In genomic region chr12:24696500-24697483, GRCm38 (mm10) we compare ENCODE assay signal across 8 mouse cellular contexts. TPM values are rescaled to one million over a fixed set of nuclear protein-coding genes. Genes with fewer than 3 reads are reported as not detected.
A peak's percentile ranks its signal among the peaks of the same experiment; 100 is the strongest.
DNase-seq lines count a peak whose midpoint lies in the region; ATAC-seq and TF ChIP-seq lines count a peak whose summit lies in the region.

No protein-coding gene starts in this region.

- peak; percentile 90 for TF ChIP-seq CTCF in gastrocnemius, adult 2 months (IDR thresholded peaks at IDR 0.05)

- no peaks in the 10 kb centered on the region for H3K9me3 ChIP-seq in hindbrain, embryonic 16.5 days (ENCODE audit: control insufficient read depth, low read length)

- H3K4me2 ChIP-seq in hindbrain, embryonic 16.5 days (ENCODE audit: low read length) = peak overlapping the region; percentile 46

- peak; percentile 95 for ATAC-seq in hindbrain, embryonic 16.5 days
- ATAC-seq in megakaryocyte, adult 5-6 weeks (ENCODE audit: poor library complexity, severe bottlenecking) = peak; percentile 96

- 38% methylated on average over 16 of the region's 16 CpGs for WGBS in hindbrain, embryonic 16.5 days

- intact Hi-C loops in gastrocnemius, adult 2 months (cut with DNase I) = loop anchor here (1.0 to 2.0 kb wide), 3 partner anchors 21 to 226 kb away; no protein-coding TSS in a partner anchor

- H3K27ac ChIP-seq in gastrocnemius, adult 2 months = no peak overlapping the region
- no peak overlapping the region for H3K27ac ChIP-seq in hindbrain, embryonic 16.5 days (ENCODE audit: low read depth, low read length)

- no peaks in the 10 kb centered on the region for H3K36me3 ChIP-seq in hindbrain, embryonic 16.5 days (ENCODE audit: control insufficient read depth, insufficient read depth, low read length)

- peak overlapping the region; percentile 48; the same call in 1 of the 2 replicates for H3K9ac ChIP-seq in hindbrain, embryonic 16.5 days (ENCODE audit: low read depth, low read length)

- H3K27me3 ChIP-seq in hindbrain, embryonic 16.5 days (replicated peaks; ENCODE audit: control insufficient read depth, insufficient read depth, low read length) = no peaks in the 10 kb centered on the region

- peak; percentile 67 for DNase-seq in T-cell, adult 2 months (ENCODE audit: low spot score)
- DNase-seq in cerebellum, postnatal 36 days = peak; percentile 78 to 81
- DNase-seq in gastrocnemius, adult 2 months = peak; percentile 86
- DNase-seq in left cerebral cortex, adult 11 months (ENCODE audit: low spot score) = peak; percentile 67
- peak; percentile 77 for DNase-seq in right cerebral cortex, adult 18-20 months
- peak; percentile 70 for DNase-seq in urinary bladder, adult 2 months (ENCODE audit: low spot score)

- no peaks in the 10 kb centered on the region for H3K4me1 ChIP-seq in hindbrain, embryonic 16.5 days (ENCODE audit: control insufficient read depth, insufficient read depth, low read depth, low read length)

- H3K4me3 ChIP-seq in gastrocnemius, adult 2 months = no peak overlapping the region
- H3K4me3 ChIP-seq in hindbrain, embryonic 16.5 days (ENCODE audit: low read length) = no peak overlapping the region

RNA-seq across cellular contexts. Expression of gene Rrm2, which starts 11.2 kb away (rescaled TPM):
- total RNA-seq in gastrocnemius, adult 2 months (2021) = 1 to 10 TPM in 1 of 2 experiments, under 1 TPM in 1; 0.89 to 1.1 TPM
- 54.2 and 66.2 TPM in 2 replicates for polyA plus RNA-seq in hindbrain, embryonic 16.5 days (2015; fragmentation: Nextera tagmentation; extraction: Ambion mirVana)
- total RNA-seq in megakaryocyte, adult 5-6 weeks (2015) = 157 TPM in 2 replicates
- 134 and 135 TPM in 2 replicates for total RNA-seq in megakaryocyte, adult 5-6 weeks (2017)
- 3.9 and 4.0 TPM in 2 replicates for polyA plus RNA-seq in urinary bladder, adult 2 months (2012; rRNA removed)

RNA-seq across cellular contexts. Expression of gene Cys1, which starts 15.2 kb away (rescaled TPM):
- total RNA-seq in gastrocnemius, adult 2 months (2021) = 1 to 10 TPM; 1.8 to 2.7 TPM
- polyA plus RNA-seq in hindbrain, embryonic 16.5 days (2015; fragmentation: Nextera tagmentation; extraction: Ambion mirVana) = 1.5 and 1.6 TPM in 2 replicates
- not detected in 2 replicates for total RNA-seq in megakaryocyte, adult 5-6 weeks (2015)
- total RNA-seq in megakaryocyte, adult 5-6 weeks (2017) = not detected in 2 replicates
- 49.0 and 49.9 TPM in 2 replicates for polyA plus RNA-seq in urinary bladder, adult 2 months (2012; rRNA removed)

RNA-seq across cellular contexts. Expression of gene Klf11, which starts 45.7 kb away (rescaled TPM):
- 1 to 10 TPM; 4.1 to 7.9 TPM for total RNA-seq in gastrocnemius, adult 2 months (2021)
- 14.9 and 15.5 TPM in 2 replicates for polyA plus RNA-seq in hindbrain, embryonic 16.5 days (2015; fragmentation: Nextera tagmentation; extraction: Ambion mirVana)
- total RNA-seq in megakaryocyte, adult 5-6 weeks (2015) = 7.7 and 9.6 TPM in 2 replicates
- total RNA-seq in megakaryocyte, adult 5-6 weeks (2017) = 7.9 and 9.2 TPM in 2 replicates
- polyA plus RNA-seq in urinary bladder, adult 2 months (2012; rRNA removed) = 12.3 and 13.1 TPM in 2 replicates

Comparison
In these comparisons a context has a peak if more than half of its experiments do, and no peak if none do; other contexts are left out.
1. RNA of gene Rrm2, which starts 11.2 kb away (total RNA-seq): 134 to 157 TPM in megakaryocyte, adult 5-6 weeks; 0.89 to 1.1 TPM in gastrocnemius, adult 2 months; every median in the first group is over 10 times any median in the second.
2. Peak in every context shown above with its lines, with median percentiles within 50 percentile points of each other: DNase-seq.